Mouse (Mus musculus): ENCODE results near the gene Fut11. TPM values are rescaled to one million over a fixed set of nuclear protein-coding genes. Genes with fewer than 3 reads are reported as not detected.
"Not testable (repeated sequence)": the region's sequence is repeated elsewhere in the genome, so short reads cannot be mapped to it uniquely, and the experiment has no call there.

The Fut11 gene
- polyA plus RNA-seq, 1 experiment from 2014 or later: 22.4 TPM

DNA sequence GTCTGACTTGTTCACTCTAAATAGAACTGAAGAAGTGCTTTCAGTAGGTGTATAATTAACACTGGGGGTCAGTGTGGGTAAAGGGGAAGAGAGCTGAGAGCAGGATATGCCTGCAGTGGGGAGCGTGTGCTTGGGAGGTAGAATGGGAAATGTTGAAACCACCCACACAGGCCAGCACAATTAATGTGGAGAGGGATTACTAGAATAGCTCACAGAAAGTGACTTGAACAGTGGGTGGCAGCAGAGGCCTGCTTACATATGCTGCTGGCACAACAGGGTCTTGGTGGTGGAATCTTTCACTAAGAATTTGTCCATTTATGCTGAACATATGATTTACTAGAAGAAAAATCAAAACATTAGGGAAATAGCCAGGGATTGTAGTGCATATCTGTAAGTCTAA is 2.2 kb downstream of the Fut11 start:
- DNase-seq (ENCODE audit: low spot score): peak; percentile 87

DNA sequence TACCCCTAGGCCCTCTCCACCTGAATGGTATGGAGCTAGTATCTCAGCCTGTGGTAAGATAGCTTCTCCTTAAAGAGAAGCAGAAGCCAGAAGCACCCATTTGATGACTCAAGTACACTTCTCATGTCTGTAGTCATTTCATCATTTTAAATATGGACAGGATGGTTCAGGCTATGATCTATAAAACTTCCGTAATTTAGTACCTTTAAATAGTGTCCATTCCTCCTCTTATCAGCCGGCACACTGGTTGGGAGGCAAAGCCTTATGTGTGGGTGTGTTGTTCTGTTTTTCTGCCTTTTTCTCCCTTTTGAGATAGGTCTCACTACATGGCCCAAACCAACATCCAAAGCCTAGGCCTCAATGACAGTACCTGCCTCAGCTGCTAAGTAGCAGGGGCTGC is 3.7 kb downstream of the Fut11 start:
- ATAC-seq (replicated peaks; ENCODE audit: low FRiP score, low read depth): no peak
- Histone ChIP-seq H3K4me1 (replicated peaks; ENCODE audit: insufficient read depth, low read length) (peaks cover 30% of the 10 kb centered on the region), H3K9ac (ENCODE audit: low read depth, low read length) (no peak overlapping the region), H3K9me3 (replicated peaks; ENCODE audit: low read length) (no peaks in the 10 kb centered on the region), H3K27ac (no peak overlapping the region), H3K36me3 (ENCODE audit: insufficient read depth, low read length) (peaks cover 9% of the 10 kb centered on the region; the same call in 1 of the 2 replicates), H3K4me2 (ENCODE audit: low read length) (no peak overlapping the region), H3K27me3 (ENCODE audit: insufficient read depth, low read length) (no peaks in the 10 kb centered on the region), H3K4me3 (replicated peaks; ENCODE audit: low read depth, low read length) (no peak overlapping the region)
- no peak for DNase-seq (ENCODE audit: low spot score)
- 75% methylated on average over 2 of the region's 2 CpGs for WGBS
- TF ChIP-seq CTCF (IDR thresholded peaks at IDR 0.05; ENCODE audit: low read depth): no peak

More for the DNA sequence above, 2.2 kb downstream of the Fut11 start:
- H3K27me3 ChIP-seq (ENCODE audit: insufficient read depth, low read length): no peaks in the 10 kb centered on the region
- H3K4me2 ChIP-seq (ENCODE audit: low read length): peak overlapping the region; percentile 85
- no peak overlapping the region for H3K27ac ChIP-seq
- H3K36me3 ChIP-seq (ENCODE audit: insufficient read depth, low read length): peaks cover 22% of the 10 kb centered on the region
- peak overlapping the region; percentile 92; the same call in 1 of the 2 replicates for H3K4me3 ChIP-seq (replicated peaks; ENCODE audit: low read depth, low read length)
- ATAC-seq (replicated peaks; ENCODE audit: low FRiP score, low read depth): no peak
- peaks cover 29% of the 10 kb centered on the region for H3K4me1 ChIP-seq (replicated peaks; ENCODE audit: insufficient read depth, low read length)
- peak; percentile 72 for TF ChIP-seq CTCF (IDR thresholded peaks at IDR 0.05; ENCODE audit: low read depth)
- no peak overlapping the region for H3K9ac ChIP-seq (ENCODE audit: low read depth, low read length)
- no peaks in the 10 kb centered on the region for H3K9me3 ChIP-seq (replicated peaks; ENCODE audit: low read length)
- 4% methylated on average over 1 of the region's 1 CpGs for WGBS

DNA sequence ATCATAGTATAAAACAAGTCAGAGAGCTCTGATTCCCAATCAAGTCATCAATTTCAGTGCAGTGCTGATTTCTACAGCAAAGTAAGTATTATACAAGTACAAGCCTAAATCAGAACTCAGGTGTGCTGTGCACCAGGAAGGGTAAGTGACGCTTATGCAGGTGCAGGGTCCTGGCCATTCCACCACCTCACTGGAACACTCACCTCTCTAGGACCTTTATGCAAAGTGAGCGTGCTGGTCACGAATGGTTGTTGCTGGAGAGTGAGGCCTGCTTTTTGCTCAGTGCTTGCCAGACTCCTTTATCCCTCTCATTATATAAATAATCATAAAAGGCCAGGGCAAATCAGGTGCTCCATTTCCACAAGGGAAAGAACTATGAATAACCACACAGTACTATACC is 5.6 kb downstream of the Fut11 start:
- no peak for ATAC-seq (replicated peaks; ENCODE audit: low FRiP score, low read depth)
- WGBS: 81% methylated on average over 3 of the region's 3 CpGs
- Histone ChIP-seq H3K4me1 (replicated peaks; ENCODE audit: insufficient read depth, low read length) (peaks cover 25% of the 10 kb centered on the region), H3K36me3 (ENCODE audit: insufficient read depth, low read length) (0 out of 2 replicates have a peak, but pooled peaks cover 4% of the 10 kb centered on the region), H3K9ac (ENCODE audit: low read depth, low read length) (no peak overlapping the region), H3K27ac (no peak overlapping the region), H3K4me3 (replicated peaks; ENCODE audit: low read depth, low read length) (no peak overlapping the region), H3K4me2 (ENCODE audit: low read length) (no peak overlapping the region), H3K27me3 (ENCODE audit: insufficient read depth, low read length) (no peaks in the 10 kb centered on the region), H3K9me3 (replicated peaks; ENCODE audit: low read length) (no peaks in the 10 kb centered on the region)
- no peak for TF ChIP-seq CTCF (IDR thresholded peaks at IDR 0.05; ENCODE audit: low read depth)
- DNase-seq (ENCODE audit: low spot score): no peak

GRCm38 (mm10) chr14:20701554-20701953 is 6.8 kb downstream of the Fut11 start:
- Histone ChIP-seq H3K27me3 (ENCODE audit: insufficient read depth, low read length) (no peaks in the 10 kb centered on the region), H3K4me3 (replicated peaks; ENCODE audit: low read depth, low read length) (peak overlapping the region; percentile 80; the same call in 1 of the 2 replicates), H3K4me2 (ENCODE audit: low read length) (peak overlapping the region; percentile 69), H3K36me3 (ENCODE audit: insufficient read depth, low read length) (0 out of 2 replicates have a peak, but pooled peaks cover 4% of the 10 kb centered on the region), H3K9ac (ENCODE audit: low read depth, low read length) (peak overlapping the region; percentile 19; the same call in 1 of the 2 replicates), H3K9me3 (replicated peaks; ENCODE audit: low read length) (no peaks in the 10 kb centered on the region), H3K4me1 (replicated peaks; ENCODE audit: insufficient read depth, low read length) (peaks cover 17% of the 10 kb centered on the region), H3K27ac (no peak overlapping the region)
- ATAC-seq (replicated peaks; ENCODE audit: low FRiP score, low read depth) (no peak), DNase-seq (ENCODE audit: low spot score) (no peak)
- WGBS: 71% methylated on average over 8 of the region's 8 CpGs
- no peak for TF ChIP-seq CTCF (IDR thresholded peaks at IDR 0.05; ENCODE audit: low read depth)

- ATAC-seq (replicated peaks; ENCODE audit: low FRiP score, low read depth): peak; percentile 33; the same call in 1 of the 2 replicates
- Histone ChIP-seq H3K27ac (peak overlapping the region; percentile 90), H3K4me3 (replicated peaks; ENCODE audit: low read depth, low read length) (peak overlapping the region; percentile 80), H3K9ac (ENCODE audit: low read depth, low read length) (peak overlapping the region; percentile 80), H3K9me3 (replicated peaks; ENCODE audit: low read length) (no peaks in the 10 kb centered on the region), H3K4me2 (ENCODE audit: low read length) (peak overlapping the region; percentile 69), H3K27me3 (ENCODE audit: insufficient read depth, low read length) (no peaks in the 10 kb centered on the region), H3K36me3 (ENCODE audit: insufficient read depth, low read length) (0 out of 2 replicates have a peak, but pooled peaks cover 4% of the 10 kb centered on the region), H3K4me1 (replicated peaks; ENCODE audit: insufficient read depth, low read length) (peaks cover 13% of the 10 kb centered on the region)
- no peak for TF ChIP-seq CTCF (IDR thresholded peaks at IDR 0.05; ENCODE audit: low read depth)
- WGBS: 6% methylated on average over 15 of the region's 15 CpGs
- DNase-seq (ENCODE audit: low spot score): peak; percentile 18
Observed at GRCm38 (mm10) chr14:20702096-20702740, 7.5 kb downstream of the Fut11 start.

GRCm38 (mm10) chr14:20702741-20703381 is 8.1 kb downstream of the Fut11 start, which contains the start of gene Chchd1:
TSS of gene Chchd1 (plus strand) at chr14:20703006.
- Histone ChIP-seq H3K36me3 (ENCODE audit: insufficient read depth, low read length) (0 out of 2 replicates have a peak, but pooled peaks cover 4% of the 10 kb centered on the region), H3K27me3 (ENCODE audit: insufficient read depth, low read length) (no peaks in the 10 kb centered on the region), H3K4me1 (replicated peaks; ENCODE audit: insufficient read depth, low read length) (peaks cover 10% of the 10 kb centered on the region), H3K4me2 (ENCODE audit: low read length) (peak within 1 kb of the TSS; percentile 69), H3K9me3 (replicated peaks; ENCODE audit: low read length) (no peaks in the 10 kb centered on the region), H3K27ac (peak within 1 kb of the TSS; percentile 90), H3K4me3 (replicated peaks; ENCODE audit: low read depth, low read length) (peak within 1 kb of the TSS; percentile 80), H3K9ac (ENCODE audit: low read depth, low read length) (peak within 1 kb of the TSS; percentile 80)
- no peak for TF ChIP-seq CTCF (IDR thresholded peaks at IDR 0.05; ENCODE audit: low read depth)
- DNase-seq (ENCODE audit: low spot score): peak; percentile 86
- ATAC-seq (replicated peaks; ENCODE audit: low FRiP score, low read depth): peak; percentile 76
- WGBS: under 1% methylated on average over 61 of the region's 61 CpGs

GRCm38 (mm10) chr14:20703461-20703860 is 8.7 kb downstream of the Fut11 start:
- H3K27ac ChIP-seq: peak overlapping the region; percentile 90
- WGBS: 10% methylated on average over 8 of the region's 8 CpGs
- ATAC-seq (replicated peaks; ENCODE audit: low FRiP score, low read depth); H3K9me3 ChIP-seq (replicated peaks; ENCODE audit: low read length); H3K36me3 ChIP-seq (ENCODE audit: insufficient read depth, low read length); DNase-seq (ENCODE audit: low spot score); H3K27me3 ChIP-seq (ENCODE audit: insufficient read depth, low read length): not testable (repeated sequence)
- H3K4me3 ChIP-seq (replicated peaks; ENCODE audit: low read depth, low read length): peak overlapping the region; percentile 80
- peak overlapping the region; percentile 80 for H3K9ac ChIP-seq (ENCODE audit: low read depth, low read length)
- peaks cover 10% of the 10 kb centered on the region for H3K4me1 ChIP-seq (replicated peaks; ENCODE audit: insufficient read depth, low read length)
- peak overlapping the region; percentile 69 for H3K4me2 ChIP-seq (ENCODE audit: low read length)
